25 mouse cellular contexts compared by ENCODE assay signal in genomic region chr4:89697951-89698350, GRCm38 (mm10). TPM values are rescaled to one million over a fixed set of nuclear protein-coding genes. Genes with fewer than 3 reads are reported as not detected.
DNase-seq lines count a peak whose midpoint lies in the region; ATAC-seq and TF ChIP-seq lines count a peak whose summit lies in the region.
"Had no signal": no experiment of that assay in that cellular context is flagged by ENCODE, and none has a peak within 500 bp of the region (broad histone marks: within the 10 kb centered on the region; RNA-seq: fewer than 3 reads in every experiment).

No protein-coding gene starts in this region.

- H3K4me1 ChIP-seq in midbrain, postnatal 0 days (ENCODE audit: insufficient read depth, low read length): no peaks in the 10 kb centered on the region
- H3K4me1 ChIP-seq in midbrain, embryonic 11.5 days (ENCODE audit: control insufficient read depth, insufficient read depth, low read length): no peaks in the 10 kb centered on the region
- no peaks in the 10 kb centered on the region for H3K4me1 ChIP-seq in forebrain, postnatal 0 days (ENCODE audit: insufficient read depth)
- H3K4me1 ChIP-seq: embryonic facial prominence, embryonic 13.5 days; embryonic facial prominence, embryonic 15.5 days; forebrain, embryonic 10.5 days; forebrain, embryonic 12.5 days had no signal

- H3K4me2 ChIP-seq in midbrain, postnatal 0 days (ENCODE audit: low read depth, low read length, poor library complexity, severe bottlenecking): no peak overlapping the region
- H3K4me2 ChIP-seq in midbrain, embryonic 11.5 days: no peak overlapping the region
- no peak overlapping the region for H3K4me2 ChIP-seq in forebrain, postnatal 0 days (ENCODE audit: low read depth)
- H3K4me2 ChIP-seq: embryonic facial prominence, embryonic 13.5 days; embryonic facial prominence, embryonic 15.5 days; forebrain, embryonic 12.5 days had no signal

- H3K9ac ChIP-seq in midbrain, postnatal 0 days (replicated peaks; ENCODE audit: low read length, poor library complexity, severe bottlenecking): no peak overlapping the region
- no peak overlapping the region for H3K9ac ChIP-seq in midbrain, embryonic 11.5 days (ENCODE audit: low read length)
- H3K9ac ChIP-seq in forebrain, postnatal 0 days: no peak overlapping the region
- H3K9ac ChIP-seq: embryonic facial prominence, embryonic 13.5 days; embryonic facial prominence, embryonic 15.5 days; forebrain, embryonic 12.5 days had no signal

- no peaks in the 10 kb centered on the region for H3K27me3 ChIP-seq in midbrain, postnatal 0 days (ENCODE audit: insufficient read depth, low read length)
- H3K27me3 ChIP-seq in midbrain, embryonic 11.5 days (ENCODE audit: control insufficient read depth, insufficient read depth, low read length): no peaks in the 10 kb centered on the region
- no peaks in the 10 kb centered on the region for H3K27me3 ChIP-seq in forebrain, postnatal 0 days (ENCODE audit: insufficient read depth, low read length)
- H3K27me3 ChIP-seq: embryonic facial prominence, embryonic 13.5 days; embryonic facial prominence, embryonic 15.5 days; forebrain, embryonic 12.5 days had no signal

- no peak overlapping the region for H3K4me3 ChIP-seq in midbrain, postnatal 0 days (ENCODE audit: low read depth, low read length)
- no peak overlapping the region for H3K4me3 ChIP-seq in midbrain, embryonic 11.5 days (ENCODE audit: low read depth, low read length)
- no peak overlapping the region for H3K4me3 ChIP-seq in forebrain, postnatal 0 days (ENCODE audit: low read depth, low read length)
- H3K4me3 ChIP-seq: embryonic facial prominence, embryonic 13.5 days; embryonic facial prominence, embryonic 15.5 days; erythroblast, embryonic 14.5 days; forebrain, embryonic 10.5 days; forebrain, embryonic 12.5 days had no signal

- no peak for TF ChIP-seq CTCF in midbrain, postnatal 0 days (IDR thresholded peaks at IDR 0.05)
- no peak for TF ChIP-seq CTCF in forebrain, postnatal 0 days (IDR thresholded peaks at IDR 0.05; ENCODE audit: low read depth)

- H3K36me3 ChIP-seq in midbrain, postnatal 0 days (ENCODE audit: insufficient read depth, low read length): no peaks in the 10 kb centered on the region
- H3K36me3 ChIP-seq in midbrain, embryonic 11.5 days (ENCODE audit: control insufficient read depth, insufficient read depth, low read length): no peaks in the 10 kb centered on the region
- no peaks in the 10 kb centered on the region for H3K36me3 ChIP-seq in forebrain, postnatal 0 days (ENCODE audit: insufficient read depth)
- H3K36me3 ChIP-seq: embryonic facial prominence, embryonic 13.5 days; embryonic facial prominence, embryonic 15.5 days; forebrain, embryonic 12.5 days; G1E had no signal

- H3K9me3 ChIP-seq in midbrain, postnatal 0 days (ENCODE audit: low read length): no peaks in the 10 kb centered on the region
- H3K9me3 ChIP-seq in midbrain, embryonic 11.5 days (ENCODE audit: control insufficient read depth, low read length): no peaks in the 10 kb centered on the region
- no peaks in the 10 kb centered on the region for H3K9me3 ChIP-seq in forebrain, postnatal 0 days (ENCODE audit: low read length)
- H3K9me3 ChIP-seq: embryonic facial prominence, embryonic 13.5 days; embryonic facial prominence, embryonic 15.5 days; forebrain, embryonic 10.5 days; forebrain, embryonic 12.5 days; G1E had no signal

- H3K27ac ChIP-seq in midbrain, postnatal 0 days (ENCODE audit: low read depth, low read length): no peak overlapping the region
- no peak overlapping the region for H3K27ac ChIP-seq in midbrain, embryonic 11.5 days (ENCODE audit: low read depth, low read length)
- H3K27ac ChIP-seq in forebrain, postnatal 0 days (ENCODE audit: low read depth, low read length): no peak overlapping the region
- H3K27ac ChIP-seq: embryonic facial prominence, embryonic 13.5 days; embryonic facial prominence, embryonic 15.5 days; forebrain, embryonic 10.5 days; forebrain, embryonic 12.5 days had no signal

- peak; percentile 34 to 45 for DNase-seq in cerebellum, postnatal 14 days
- DNase-seq in cerebellum, postnatal 4 days (ENCODE audit: low spot score in 2 of 2): no peak
- DNase-seq in midbrain, postnatal 0 days (ENCODE audit: low spot score): peak; percentile 14
- DNase-seq in midbrain, embryonic 11.5 days (ENCODE audit: low spot score, missing footprints): no peak
- peak; percentile 14 for DNase-seq in ZHBTc4 (ENCODE audit: low read depth, low spot score)
- no peak for DNase-seq in forebrain, postnatal 0 days
- DNase-seq: adrenal gland, adult 2 months; adrenal gland, postnatal 10 days; adrenal gland, postnatal 25 days; cerebellum, adult 11 months; cerebellum, adult 18-20 months; cerebellum, adult 8-10 months; cerebellum, postnatal 25 days; embryo, embryonic 11 days had no signal

- no peak for ATAC-seq in midbrain, postnatal 0 days (ENCODE audit: low FRiP score)
- no peak for ATAC-seq in midbrain, embryonic 11.5 days (ENCODE audit: low FRiP score)
- no peak for ATAC-seq in forebrain, postnatal 0 days
- ATAC-seq: forebrain, embryonic 14.5 days; forebrain, embryonic 16.5 days; Patski had no signal

RNA-seq across cellular contexts. Expression of gene Dmrta1, which starts 18.7 kb away (rescaled TPM):
- total RNA-seq in midbrain, postnatal 0 days (2014; rRNA removed): 0.71 and 4.6 TPM in 2 replicates
- 0.22 and 0.35 TPM in 2 replicates for polyA plus RNA-seq in midbrain, postnatal 0 days (2015; fragmentation: Nextera tagmentation; extraction: Ambion mirVana)
- 2.0 and 2.3 TPM in 2 replicates for polyA plus RNA-seq in midbrain, embryonic 11.5 days (2014; fragmentation: Nextera tagmentation; extraction: Ambion mirVana)
- total RNA-seq in forebrain, postnatal 0 days (2014; rRNA removed): 1.3 and 1.5 TPM in 2 replicates
- polyA plus RNA-seq in forebrain, postnatal 0 days (2015; fragmentation: Nextera tagmentation; extraction: Ambion mirVana): 0.18 and 0.19 TPM in 2 replicates
- total RNA-seq: common myeloid progenitor, adult 5-6 weeks had no signal
- polyA plus RNA-seq: C2C12; erythroblast, embryonic 14.5 days; G1E had no signal

Comparison
In these comparisons a context has a peak if more than half of its experiments do, and no peak if none do; other contexts are left out.
1. DNase-seq: peak in cerebellum, postnatal 14 days (2 of 2), midbrain, postnatal 0 days (single experiment) and ZHBTc4 (single experiment); none in cerebellum, postnatal 4 days (0 of 2), midbrain, embryonic 11.5 days (single experiment) and forebrain, postnatal 0 days (single experiment).